In the genomic region with DNA sequence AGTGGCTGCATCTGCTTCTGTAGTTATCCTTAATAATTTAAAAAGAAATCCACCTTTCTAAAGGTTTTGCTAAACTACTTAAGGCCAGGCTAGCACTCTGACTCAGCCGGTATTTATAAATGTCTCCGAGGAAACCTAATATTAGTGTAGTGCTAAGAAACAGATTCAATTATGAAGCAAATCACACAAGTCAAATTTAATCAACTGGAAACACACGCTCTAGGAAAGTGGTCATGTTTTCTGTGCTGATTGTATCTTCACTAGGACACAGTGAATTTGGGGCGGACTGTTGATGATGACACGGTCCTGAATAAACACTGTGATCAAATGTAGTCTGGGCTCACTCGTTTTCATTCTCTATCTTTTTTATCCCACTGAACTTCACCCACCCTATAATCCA, we compare ENCODE assay signal across 16 mouse cellular contexts.
"Had no signal": no experiment of that assay in that cellular context is flagged by ENCODE, and none has a peak within 500 bp of the region (broad histone marks: within the 10 kb centered on the region; RNA-seq: fewer than 3 reads in every experiment).

No protein-coding gene starts in this region.

- H3K9ac ChIP-seq: lung, embryonic 14.5 days; midbrain, embryonic 12.5 days; neural tube, embryonic 12.5 days; stomach, embryonic 15.5 days had no signal

- H3K27me3 ChIP-seq: midbrain, embryonic 12.5 days; neural tube, embryonic 12.5 days; stomach, embryonic 15.5 days had no signal

- H3K36me3 ChIP-seq: midbrain, embryonic 10.5 days; midbrain, embryonic 12.5 days; neural tube, embryonic 12.5 days; stomach, embryonic 15.5 days had no signal

- H3K4me1 ChIP-seq: stomach, embryonic 15.5 days had no signal

- ATAC-seq: midbrain, embryonic 16.5 days had no signal

- H3K4me3 ChIP-seq: midbrain, embryonic 10.5 days; midbrain, embryonic 12.5 days; myocyte; neural tube, embryonic 12.5 days; stomach, embryonic 15.5 days had no signal

- DNase-seq: lung, adult 18-20 months; lung, embryonic 14.5 days; lung, postnatal 10 days; lung, postnatal 4 days; midbrain, embryonic 14.5 days; retina, postnatal 1 day; right cerebral cortex, postnatal 14 days; thymus, adult 18-20 months; thymus, postnatal 14 days; thymus, postnatal 36 days had no signal

- H3K27ac ChIP-seq: midbrain, embryonic 10.5 days; midbrain, embryonic 12.5 days; neural tube, embryonic 12.5 days; stomach, embryonic 15.5 days had no signal

- H3K9me3 ChIP-seq: midbrain, embryonic 10.5 days; midbrain, embryonic 12.5 days; neural tube, embryonic 12.5 days; stomach, embryonic 15.5 days had no signal

- H3K4me2 ChIP-seq: lung, embryonic 14.5 days; midbrain, embryonic 12.5 days; neural tube, embryonic 12.5 days; stomach, embryonic 15.5 days had no signal
